Mouse (Mus musculus) layer of hippocampus, adult 11-12 months (tissue): ENCODE measurements around the gene Sod3.

Source experiments
- DNase-seq: peaks from one replicate; pipeline ENCODE4 v3.0.0; 2022; ENCODE audit warnings: low spot score

Sod3 gene

GRCm38 (mm10) chr5:52363468-52364150 lies at the start of gene Sod3:
TSS of gene Sod3 (plus strand) at chr5:52363791.
- no peak for DNase-seq

GRCm38 (mm10) chr5:52316926-52317325 lies 46.7 kb upstream of the Sod3 start:
- no peak for DNase-seq

GRCm38 (mm10) chr5:52319499-52319898 lies 44.1 kb upstream of the Sod3 start:
- DNase-seq: no peak

DNA sequence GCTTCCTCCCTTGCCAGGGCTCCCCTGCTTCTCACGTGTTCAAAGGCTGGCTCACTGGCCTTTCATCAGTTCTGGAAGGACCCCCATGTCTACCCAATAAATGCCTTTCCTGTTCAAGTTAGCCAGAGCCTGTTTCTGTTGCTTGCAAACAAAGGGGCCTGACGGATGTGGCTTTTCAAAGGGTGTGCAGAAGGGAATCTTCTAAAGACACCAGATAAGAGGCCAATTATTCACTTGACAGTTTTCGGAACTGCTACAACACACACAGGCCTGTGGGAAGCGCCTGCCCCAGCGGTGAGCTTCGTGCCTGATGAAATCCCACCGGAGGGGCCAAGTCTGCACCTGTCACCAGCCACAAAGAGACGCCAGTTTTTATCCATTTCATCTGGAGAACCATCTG lies 31.5 kb upstream of the Sod3 start:
- DNase-seq: no peak

GRCm38 (mm10) chr5:52335590-52335989 lies 28.0 kb upstream of the Sod3 start:
- no peak for DNase-seq

GRCm38 (mm10) chr5:52339134-52339533 lies 24.5 kb upstream of the Sod3 start:
- no peak for DNase-seq

DNA sequence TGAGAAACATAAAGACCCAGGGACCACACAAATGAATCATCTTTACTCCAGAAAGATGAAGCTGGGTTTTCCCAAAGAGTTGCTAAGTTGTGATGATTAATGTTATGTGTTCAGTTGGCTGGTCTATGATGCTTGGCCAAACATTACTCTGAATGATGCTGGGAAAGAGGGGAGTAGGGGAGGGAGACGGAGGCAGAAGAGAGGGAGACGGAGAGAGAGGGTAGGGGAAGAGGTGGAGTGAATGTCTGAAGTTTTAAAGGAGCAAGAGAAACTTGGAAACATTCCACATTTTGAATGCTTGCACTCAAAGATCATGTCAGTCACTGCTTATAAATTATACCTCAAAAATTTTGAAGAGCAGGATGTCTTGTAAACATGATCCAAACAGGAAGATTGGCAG lies 16.7 kb upstream of the Sod3 start:
- no peak for DNase-seq

GRCm38 (mm10) chr5:52350451-52350850 lies 13.1 kb upstream of the Sod3 start:
- no peak for DNase-seq

GRCm38 (mm10) chr5:52351561-52351960 lies 12.0 kb upstream of the Sod3 start:
- DNase-seq: no peak

DNA sequence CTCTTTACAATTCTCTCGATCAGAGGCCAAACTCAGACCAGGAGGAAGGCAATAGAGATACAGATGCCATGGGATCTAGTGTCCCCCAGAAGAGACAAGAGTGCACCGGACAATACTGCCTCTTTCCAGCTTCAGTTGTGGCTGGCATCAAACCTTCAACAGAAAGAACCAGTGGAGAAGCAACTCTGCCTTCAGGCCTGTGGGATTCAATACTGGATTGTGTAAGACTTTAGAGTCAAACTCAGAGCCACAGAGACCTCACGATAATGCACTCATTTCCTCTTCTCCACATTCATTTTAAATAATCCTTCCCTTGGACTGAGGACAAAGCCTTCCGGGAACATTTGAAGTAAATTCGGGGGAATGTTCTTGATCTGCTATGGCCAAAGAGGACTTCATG lies 10.9 kb upstream of the Sod3 start:
- DNase-seq: no peak

GRCm38 (mm10) chr5:52354441-52354840 lies 9.2 kb upstream of the Sod3 start:
- no peak for DNase-seq

DNA sequence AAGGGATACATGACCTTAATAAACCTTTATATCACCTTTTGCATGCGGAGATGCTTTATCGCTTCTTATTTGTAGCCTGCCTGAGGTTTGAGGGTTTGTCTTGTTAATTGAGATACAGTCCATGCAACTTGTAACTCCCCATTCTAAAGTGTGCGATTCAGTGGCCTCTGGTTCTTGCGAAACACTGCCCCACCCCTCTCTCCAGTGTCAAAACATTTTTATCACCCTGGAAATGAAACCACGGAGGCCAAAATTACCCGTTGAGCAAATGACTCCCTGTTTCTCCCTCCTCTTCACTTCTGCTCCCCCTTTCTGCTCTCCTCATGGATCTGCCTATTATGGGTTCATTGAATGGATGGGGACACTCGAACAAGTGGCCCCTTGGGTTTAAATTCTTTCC lies 8.0 kb upstream of the Sod3 start:
- DNase-seq: no peak

DNA sequence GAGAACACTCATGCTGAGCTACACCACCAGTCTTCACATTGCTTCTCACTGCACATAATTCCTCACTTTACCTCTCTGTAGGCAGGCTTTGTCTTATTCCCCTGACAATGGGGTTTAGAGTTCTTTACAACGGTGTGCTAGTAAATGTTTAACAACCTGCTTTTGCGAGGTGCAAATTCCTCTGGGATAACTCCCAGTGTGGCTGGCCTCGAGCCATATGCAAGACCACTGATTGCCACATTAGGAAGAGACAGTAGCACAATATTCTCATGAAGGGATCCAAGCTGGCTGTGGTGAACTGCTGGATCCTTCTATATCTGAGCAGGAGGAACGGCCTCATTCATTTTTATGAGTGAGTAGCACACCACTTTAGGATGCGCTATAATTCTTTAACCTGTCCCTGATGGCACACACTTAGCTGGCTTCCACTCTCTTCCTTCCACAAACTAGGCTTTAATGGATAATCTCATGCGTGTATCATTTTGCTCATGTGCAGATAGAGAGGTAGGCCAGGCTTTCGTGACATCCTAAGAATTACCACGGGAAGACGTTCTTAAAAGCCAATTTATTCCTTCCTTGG lies 6.3 kb upstream of the Sod3 start:
- DNase-seq: no peak

DNA sequence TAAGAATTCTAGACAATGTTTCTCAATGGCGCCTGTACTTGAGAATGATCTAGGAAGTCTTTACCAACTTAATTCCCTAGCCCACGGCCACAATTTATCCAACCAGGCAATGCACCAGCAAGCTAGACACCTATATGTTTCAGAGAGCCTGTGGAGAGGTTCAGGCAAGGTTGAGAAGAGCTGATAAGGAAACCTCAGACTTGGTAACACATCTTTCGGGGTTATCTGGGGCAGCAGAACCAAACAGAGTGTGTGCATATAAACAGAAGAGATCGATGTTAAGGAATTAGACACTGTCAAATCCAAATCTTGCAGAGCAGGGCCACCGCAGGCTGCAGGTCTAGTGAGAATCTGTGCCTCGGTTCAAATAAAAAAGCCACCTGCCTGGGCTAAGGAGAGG lies 5.5 kb upstream of the Sod3 start:
- no peak for DNase-seq

DNA sequence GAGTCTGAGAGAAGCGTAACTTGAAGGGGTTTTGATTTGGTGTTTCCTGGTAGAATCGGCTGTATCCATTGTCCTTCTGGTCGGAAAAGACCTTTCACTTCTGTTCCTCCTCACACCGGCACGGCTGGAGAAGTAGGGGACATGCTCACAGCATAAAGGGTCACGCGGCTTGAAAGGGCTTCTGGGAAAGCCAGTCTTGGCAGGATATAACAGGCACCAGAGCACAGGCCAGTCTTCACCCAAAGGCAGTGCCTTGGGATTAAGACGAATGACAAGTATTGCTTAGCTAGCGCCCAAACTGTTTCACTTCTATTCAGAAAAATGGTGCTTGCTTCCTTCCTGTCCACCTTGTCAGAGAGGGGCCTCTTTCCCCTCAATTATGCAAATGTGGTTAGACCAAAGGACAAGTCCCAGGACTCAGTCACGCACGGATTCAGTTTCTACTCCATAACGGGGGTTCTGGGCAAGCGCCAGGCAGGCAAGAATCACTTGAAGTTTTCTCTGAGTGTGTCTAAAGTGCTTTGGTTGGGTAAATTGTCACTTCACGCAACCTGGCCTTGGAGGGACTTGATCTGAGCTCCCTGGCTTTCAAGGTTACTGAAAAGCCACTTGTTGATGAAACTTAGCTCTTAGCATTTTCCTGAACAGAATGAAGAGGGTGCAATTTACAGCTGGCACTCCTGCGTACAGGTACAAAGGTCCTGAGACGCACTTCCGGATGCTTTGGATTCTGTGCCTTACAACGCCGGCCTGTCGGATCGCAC lies 3.1 kb upstream of the Sod3 start:
- DNase-seq: no peak

DNA sequence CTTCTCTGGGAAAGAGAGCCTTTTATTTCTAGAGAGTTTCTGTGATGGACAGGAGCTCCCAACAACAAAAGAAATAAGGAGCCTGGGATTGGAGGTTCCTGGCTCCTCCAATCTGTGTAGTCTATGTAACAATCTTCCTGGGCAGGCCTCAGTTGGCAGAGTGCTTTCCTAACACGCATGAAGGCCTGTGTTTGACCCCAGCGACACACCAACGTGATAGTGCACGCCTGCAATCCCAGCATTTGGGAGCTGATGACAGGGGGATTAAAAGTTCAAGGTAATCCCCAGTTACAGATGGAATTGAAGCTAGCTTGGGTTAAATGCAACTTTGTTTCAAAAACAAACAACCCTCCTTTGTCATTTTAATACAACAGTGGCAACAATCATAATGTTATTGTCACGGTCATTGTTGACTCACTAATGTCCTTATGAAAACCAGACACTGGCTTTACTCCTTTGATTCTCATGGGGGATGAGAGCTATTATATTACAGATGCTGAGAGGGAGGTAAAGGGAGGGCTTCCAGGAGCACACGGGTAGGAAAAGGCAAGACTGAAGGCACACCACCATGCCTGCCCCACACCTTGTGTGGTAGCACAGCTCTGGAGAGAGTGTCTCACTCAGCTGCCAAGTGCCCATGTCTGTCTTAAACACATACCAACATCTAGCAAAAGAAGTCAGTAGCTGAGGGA lies 669 bp upstream of the Sod3 start:
- DNase-seq: no peak

- DNase-seq: no peak
Measured at GRCm38 (mm10) chr5:52364521-52364920, 930 bp downstream of the Sod3 start.

DNA sequence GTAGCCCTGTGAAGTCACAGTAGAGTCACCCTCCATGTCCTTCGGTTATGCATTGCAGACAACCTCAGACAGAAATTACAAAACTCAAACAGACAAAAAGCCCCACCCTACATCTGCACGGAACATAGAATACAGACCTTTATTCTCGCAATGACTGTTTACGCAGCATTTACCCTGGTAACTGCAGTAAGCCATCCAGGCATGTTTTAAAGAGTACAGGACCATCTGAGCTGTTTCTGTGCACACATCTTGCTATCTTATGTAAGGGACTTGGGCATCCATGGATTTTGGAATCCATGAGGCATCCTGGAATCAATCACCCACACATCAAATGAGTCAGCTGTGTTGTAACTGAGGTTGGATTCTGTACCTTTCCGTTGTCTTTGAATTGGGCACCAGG lies 2.3 kb downstream of the Sod3 start:
- DNase-seq: no peak

DNA sequence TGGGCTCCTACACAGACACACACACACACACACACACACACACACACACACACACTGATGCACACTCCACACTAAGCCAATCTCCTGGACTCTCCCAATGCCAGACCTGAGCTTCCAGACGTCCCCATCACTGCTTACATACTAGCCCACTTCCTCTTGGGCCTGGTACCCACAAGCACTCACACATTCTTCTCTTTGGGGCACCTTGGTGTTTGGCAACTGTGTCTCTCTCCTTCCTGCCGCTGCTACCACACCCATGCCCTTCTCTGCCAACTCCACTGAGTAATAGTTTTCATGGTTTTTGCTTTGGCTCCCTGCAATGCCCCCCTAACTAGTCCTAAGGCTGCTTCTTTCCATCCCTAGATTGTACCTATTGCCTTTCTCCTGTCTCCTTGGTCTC lies 3.1 kb downstream of the Sod3 start:
- DNase-seq: no peak

DNA sequence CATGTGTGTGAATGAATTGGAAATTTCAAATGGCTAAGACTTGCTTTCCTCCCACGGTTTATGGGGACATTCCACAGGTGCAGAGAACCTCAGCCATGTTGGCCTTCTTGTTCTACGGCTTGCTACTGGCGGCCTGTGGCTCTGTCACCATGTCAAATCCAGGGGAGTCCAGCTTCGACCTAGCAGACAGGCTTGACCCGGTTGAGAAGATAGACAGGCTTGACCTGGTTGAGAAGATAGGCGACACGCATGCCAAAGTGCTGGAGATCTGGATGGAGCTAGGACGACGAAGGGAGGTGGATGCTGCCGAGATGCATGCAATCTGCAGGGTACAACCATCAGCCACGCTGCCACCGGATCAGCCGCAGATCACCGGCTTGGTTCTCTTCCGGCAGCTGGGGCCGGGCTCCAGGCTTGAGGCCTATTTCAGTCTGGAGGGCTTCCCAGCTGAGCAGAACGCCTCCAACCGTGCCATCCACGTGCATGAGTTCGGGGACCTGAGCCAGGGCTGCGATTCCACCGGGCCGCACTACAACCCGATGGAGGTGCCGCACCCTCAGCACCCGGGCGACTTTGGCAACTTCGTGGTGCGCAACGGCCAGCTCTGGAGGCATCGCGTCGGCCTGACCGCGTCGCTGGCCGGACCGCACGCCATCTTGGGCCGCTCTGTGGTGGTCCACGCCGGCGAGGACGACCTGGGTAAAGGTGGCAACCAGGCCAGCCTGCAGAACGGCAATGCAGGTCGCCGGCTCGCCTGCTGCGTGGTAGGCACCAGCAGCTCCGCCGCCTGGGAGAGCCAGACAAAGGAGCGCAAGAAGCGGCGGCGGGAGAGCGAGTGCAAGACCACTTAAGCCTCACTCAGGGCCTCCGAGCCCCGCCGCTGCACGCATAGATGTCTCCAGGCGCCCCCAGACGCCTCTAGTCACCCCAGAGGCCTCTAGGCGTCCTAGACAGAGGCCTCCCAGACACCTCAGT lies 4.6 kb downstream of the Sod3 start:
- no peak for DNase-seq

DNA sequence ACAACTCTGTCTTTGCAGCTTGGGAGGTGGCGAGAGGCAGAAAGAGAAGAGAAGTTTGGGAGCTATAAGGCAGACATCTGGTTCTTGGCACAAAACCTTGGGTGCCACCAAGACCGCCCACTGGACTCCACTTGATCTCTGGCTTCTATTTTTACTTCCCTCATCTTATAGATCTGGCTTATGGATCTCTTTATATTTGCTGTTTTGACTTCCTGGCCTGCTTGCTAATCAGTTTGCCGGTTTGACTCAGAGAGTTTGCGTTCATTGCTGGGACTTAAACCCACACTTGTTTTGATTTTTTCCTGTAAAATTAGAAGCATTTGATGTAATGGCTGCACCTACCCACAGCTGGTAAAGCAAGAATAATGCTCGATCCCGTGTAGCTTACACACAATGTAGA lies 7.3 kb downstream of the Sod3 start:
- DNase-seq: no peak

- DNase-seq: no peak
Measured at GRCm38 (mm10) chr5:52375847-52376246, 12.3 kb downstream of the Sod3 start.
